Mouse (Mus musculus) C2C12 (cell line): ENCODE results near the gene Sncb.

ENCODE experiments used
- CEBPB ChIP-seq: IDR thresholded peaks from one replicate; pipeline ENCODE4 v1.6.1; 2011; ENCODE audit warnings: low read depth, mild to moderate bottlenecking, control low read depth, moderate library complexity
- CTCF ChIP-seq: IDR thresholded peaks from one replicate; pipeline ENCODE4 v1.5.1; 2011; ENCODE audit not compliant: control insufficient read depth, insufficient read depth, insufficient read length
- MAX ChIP-seq: IDR thresholded peaks from one replicate; pipeline ENCODE4 v1.6.1; 2011; ENCODE audit warnings: mild to moderate bottlenecking, control low read depth
- MYOG ChIP-seq: IDR thresholded peaks from one replicate; pipeline ENCODE4 v1.6.1; 2011; ENCODE audit not compliant: control insufficient read depth, insufficient read length; ENCODE audit errors: extremely low read depth
- USF1 ChIP-seq: IDR thresholded peaks from one replicate; pipeline ENCODE4 v1.6.1; 2011; ENCODE audit warnings: low read depth, mild to moderate bottlenecking, control low read depth, moderate library complexity

- TF ChIP-seq CTCF (no peak), USF1 (no peak), CEBPB (no peak), MAX (no peak), MYOG (no peak)
Observed at GRCm38 (mm10) chr13:54714393-54714792, 52.0 kb downstream of the Sncb start.
